Mouse (Mus musculus) midbrain, embryonic 16.5 days (tissue): ENCODE data around the gene Tspan11. TPM values are rescaled to one million over a fixed set of nuclear protein-coding genes. Genes with fewer than 3 reads are reported as not detected.

ENCODE experiments used
- ATAC-seq: fragments of 200-750 bp; cut with Nextera tagmentation; 2 replicates; pipeline ENCODE4 v1.8.0; 2017; ENCODE audit warnings: moderate TSS enrichment
- H3K27ac ChIP-seq: fragments of 300-500 bp; sonication (generic); 2 replicates; pipeline ENCODE4 v1.5.1; 2014; ENCODE audit warnings: mild to moderate bottlenecking, low read length, mixed read lengths
- H3K27me3 ChIP-seq: fragments of 300-500 bp; sonication (generic); 2 replicates; pipeline ENCODE4 v1.6.1; 2014; ENCODE audit warnings: low read depth, low read length, mixed read lengths; ENCODE audit not compliant: control insufficient read depth, insufficient read depth
- H3K36me3 ChIP-seq: fragments of 300-500 bp; sonication (generic); 2 replicates; pipeline ENCODE4 v1.6.1; 2014; ENCODE audit warnings: mild to moderate bottlenecking, low read length, moderate library complexity, mixed read lengths; ENCODE audit not compliant: control insufficient read depth, insufficient read depth
- H3K4me1 ChIP-seq: fragments of 300-500 bp; sonication (generic); 2 replicates; pipeline ENCODE4 v1.6.1; 2014; ENCODE audit warnings: mild to moderate bottlenecking, low read length, mixed read lengths; ENCODE audit not compliant: control insufficient read depth, insufficient read depth
- H3K4me2 ChIP-seq: fragments of 300-500 bp; sonication (generic); 2 replicates; pipeline ENCODE4 v1.6.1; 2014; ENCODE audit warnings: mild to moderate bottlenecking, low read length, mixed read lengths
- H3K4me3 ChIP-seq: fragments of 300-500 bp; sonication (generic); 2 replicates; pipeline ENCODE4 v1.5.1; 2014; ENCODE audit warnings: low read depth, mild to moderate bottlenecking, low read length, moderate library complexity, mixed read lengths
- H3K9ac ChIP-seq: fragments of 300-500 bp; sonication (generic); 2 replicates; pipeline ENCODE4 v1.6.1; 2014; ENCODE audit warnings: low read depth, low read length, mixed read lengths
- H3K9me3 ChIP-seq: fragments of 300-500 bp; sonication (generic); replicated peaks from 2 replicates; pipeline ENCODE4 v1.6.1; 2014; ENCODE audit warnings: mild to moderate bottlenecking, low read length, mixed read lengths; ENCODE audit not compliant: control insufficient read depth, poor library complexity, severe bottlenecking
- WGBS: fragments of 180-500 bp; shearing (Covaris S2); extraction: QIAGEN DNeasy Blood & Tissue Kit; methylation state at CpG from one replicate; pipeline ENCODE4 v1.1.7; 2014; 5-methylcytosine and 5-hydroxymethylcytosine counted together
- polyA plus RNA-seq: library from polyadenylated mRNA; unstranded; fragments of >200 nt; fragmentation: Nextera tagmentation; extraction: Ambion mirVana; gene quantifications from 2 replicates; pipeline ENCODE4 v1.2.1, GENCODE M21; 2015

Gene Tspan11
- polyA plus RNA-seq, 1 experiment from 2014 or later: 5.5 TPM

GRCm38 (mm10) chr6:127978941-127979340, 91.6 kb downstream of the Tspan11 start:
- no peaks in the 10 kb centered on the region for H3K36me3 ChIP-seq
- ATAC-seq: no peak
- H3K4me2 ChIP-seq: no peak overlapping the region
- no peak overlapping the region for H3K4me3 ChIP-seq
- H3K9me3 ChIP-seq: no peaks in the 10 kb centered on the region
- H3K27me3 ChIP-seq: no peaks in the 10 kb centered on the region
- no peak overlapping the region for H3K27ac ChIP-seq
- WGBS: 60% methylated on average over 20 of the region's 20 CpGs
- H3K4me1 ChIP-seq: peaks cover 7% of the 10 kb centered on the region
- H3K9ac ChIP-seq: peak overlapping the region; percentile 15; the same call in 1 of the 2 replicates

GRCm38 (mm10) chr6:127979831-127980230, 92.4 kb downstream of the Tspan11 start:
- H3K9me3 ChIP-seq: no peaks in the 10 kb centered on the region
- no peaks in the 10 kb centered on the region for H3K36me3 ChIP-seq
- peaks cover 7% of the 10 kb centered on the region for H3K4me1 ChIP-seq
- no peak overlapping the region for H3K4me3 ChIP-seq
- H3K4me2 ChIP-seq: no peak overlapping the region
- no peak overlapping the region for H3K27ac ChIP-seq
- WGBS: 94% methylated on average over 5 of the region's 5 CpGs
- ATAC-seq: no peak
- no peak overlapping the region for H3K9ac ChIP-seq
- no peaks in the 10 kb centered on the region for H3K27me3 ChIP-seq

- peaks cover 7% of the 10 kb centered on the region for H3K4me1 ChIP-seq
- WGBS: 52% methylated on average over 11 of the region's 11 CpGs
- no peak overlapping the region for H3K4me3 ChIP-seq
- H3K27me3 ChIP-seq: no peaks in the 10 kb centered on the region
- ATAC-seq: no peak
- no peak overlapping the region for H3K27ac ChIP-seq
- no peaks in the 10 kb centered on the region for H3K9me3 ChIP-seq
- H3K36me3 ChIP-seq: no peaks in the 10 kb centered on the region
- H3K9ac ChIP-seq: no peak overlapping the region
- H3K4me2 ChIP-seq: no peak overlapping the region
Measured at GRCm38 (mm10) chr6:127980381-127981045, 93.1 kb downstream of the Tspan11 start.

- ATAC-seq: no peak
- no peaks in the 10 kb centered on the region for H3K27me3 ChIP-seq
- H3K4me1 ChIP-seq: peaks cover 7% of the 10 kb centered on the region
- no peaks in the 10 kb centered on the region for H3K9me3 ChIP-seq
- WGBS: 61% methylated on average over 8 of the region's 8 CpGs
- no peak overlapping the region for H3K4me2 ChIP-seq
- H3K9ac ChIP-seq: no peak overlapping the region
- no peaks in the 10 kb centered on the region for H3K36me3 ChIP-seq
- no peak overlapping the region for H3K27ac ChIP-seq
- no peak overlapping the region for H3K4me3 ChIP-seq
Measured at GRCm38 (mm10) chr6:127981176-127981575, 93.8 kb downstream of the Tspan11 start.

GRCm38 (mm10) chr6:127986357-127986756, 99.0 kb downstream of the Tspan11 start:
- WGBS: 57% methylated on average over 9 of the region's 9 CpGs
- no peak for ATAC-seq

GRCm38 (mm10) chr6:127987374-127987773, 100.0 kb downstream of the Tspan11 start:
- Histone ChIP-seq H3K4me2 (no peak overlapping the region), H3K36me3 (no peaks in the 10 kb centered on the region), H3K4me1 (no peaks in the 10 kb centered on the region), H3K27ac (no peak overlapping the region), H3K4me3 (no peak overlapping the region), H3K27me3 (no peaks in the 10 kb centered on the region), H3K9me3 (no peaks in the 10 kb centered on the region), H3K9ac (no peak overlapping the region)
- 92% methylated on average over 14 of the region's 14 CpGs for WGBS
- no peak for ATAC-seq

More at GRCm38 (mm10) chr6:127986357-127986756, 99.0 kb downstream of the Tspan11 start:
- Histone ChIP-seq H3K4me1 (peaks cover under 1% of the 10 kb centered on the region; the same call in 1 of the 2 replicates), H3K36me3 (no peaks in the 10 kb centered on the region), H3K27ac (no peak overlapping the region), H3K9me3 (no peaks in the 10 kb centered on the region), H3K4me2 (no peak overlapping the region), H3K4me3 (no peak overlapping the region), H3K9ac (no peak overlapping the region), H3K27me3 (no peaks in the 10 kb centered on the region)

- no peak overlapping the region for H3K4me3 ChIP-seq
- no peaks in the 10 kb centered on the region for H3K27me3 ChIP-seq
- 76% methylated on average over 12 of the region's 12 CpGs for WGBS
- 0 out of 2 replicates have a peak, but pooled peaks have one; percentile 9 for ATAC-seq
- H3K9ac ChIP-seq: no peak overlapping the region
- H3K27ac ChIP-seq: no peak overlapping the region
- no peaks in the 10 kb centered on the region for H3K9me3 ChIP-seq
- no peaks in the 10 kb centered on the region for H3K4me1 ChIP-seq
- H3K36me3 ChIP-seq: no peaks in the 10 kb centered on the region
- H3K4me2 ChIP-seq: no peak overlapping the region
Measured at GRCm38 (mm10) chr6:127988944-127989494, 101.6 kb downstream of the Tspan11 start.

GRCm38 (mm10) chr6:127989624-127990212, 102.3 kb downstream of the Tspan11 start:
- Histone ChIP-seq H3K27ac (0 out of 2 replicates have a peak overlapping the region, but pooled peaks have one; percentile 26), H3K9ac (no peak overlapping the region), H3K4me1 (no peaks in the 10 kb centered on the region), H3K4me2 (no peak overlapping the region), H3K36me3 (no peaks in the 10 kb centered on the region), H3K27me3 (no peaks in the 10 kb centered on the region), H3K9me3 (no peaks in the 10 kb centered on the region), H3K4me3 (no peak overlapping the region)
- WGBS: 65% methylated on average over 11 of the region's 11 CpGs
- ATAC-seq: peak; percentile 64; the same call in 1 of the 2 replicates
